Comparison of ENCODE assay signal across 18 mouse cellular contexts in genomic region chr2:49921948-49922347, GRCm38 (mm10).
DNase-seq lines count a peak whose midpoint lies in the region; ATAC-seq and TF ChIP-seq lines count a peak whose summit lies in the region.
"Had no signal": no experiment of that assay in that cellular context is flagged by ENCODE, and none has a peak within 500 bp of the region (broad histone marks: within the 10 kb centered on the region; RNA-seq: fewer than 3 reads in every experiment).

No protein-coding gene starts in this region.

- H3K27me3 ChIP-seq in kidney, postnatal 0 days (ENCODE audit: insufficient read depth, low read length) = no peaks in the 10 kb centered on the region
- H3K27me3 ChIP-seq: neural tube, embryonic 12.5 days had no signal

- no peaks in the 10 kb centered on the region for H3K4me1 ChIP-seq in kidney, postnatal 0 days (replicated peaks; ENCODE audit: insufficient read depth, low read length)

- 36% methylated on average over 8 of the region's 8 CpGs for WGBS in kidney, postnatal 0 days

- no peaks in the 10 kb centered on the region for H3K9me3 ChIP-seq in kidney, postnatal 0 days (replicated peaks; ENCODE audit: low read length)
- H3K9me3 ChIP-seq: midbrain, embryonic 12.5 days; neural tube, embryonic 12.5 days had no signal

- DNase-seq in kidney, postnatal 0 days (ENCODE audit: low spot score) = peak; percentile 16
- no peak for DNase-seq in kidney, postnatal 14 days
- DNase-seq in ES-CJ7 (ENCODE audit: low read depth, low spot score) = peak; percentile 12
- peak; percentile 64 for DNase-seq in embryo, embryonic 10 days (ENCODE audit: low spot score)
- peak; percentile 49 for DNase-seq in mesoderm, embryonic 11.5 days (ENCODE audit: low read depth, low spot score)
- DNase-seq in layer of hippocampus, postnatal 36 days = no peak
- no peak for DNase-seq in adrenal gland, adult 2 months
- DNase-seq: cerebellum, adult 18-20 months; gastrocnemius, adult 2 months; heart, adult 2 months; kidney, postnatal 25 days; lung, postnatal 14 days had no signal

- no peaks in the 10 kb centered on the region for H3K36me3 ChIP-seq in kidney, postnatal 0 days (ENCODE audit: insufficient read depth, low read length)
- H3K36me3 ChIP-seq: midbrain, embryonic 12.5 days; neural tube, embryonic 12.5 days had no signal

- no peak overlapping the region for H3K27ac ChIP-seq in kidney, postnatal 0 days
- H3K27ac ChIP-seq: gastrocnemius, adult 2 months; heart, adult 2 months; liver, embryonic 14.5 days; midbrain, embryonic 12.5 days; neural tube, embryonic 12.5 days had no signal

- no peak for ATAC-seq in kidney, postnatal 0 days (replicated peaks; ENCODE audit: low FRiP score, low read depth)
- ATAC-seq: CD4-positive, CD25-positive, alpha-beta regulatory T cell, adult 4 months; forebrain, embryonic 16.5 days; inflammation-experienced regulatory T-cells, adult 6 months had no signal

- H3K4me2 ChIP-seq in kidney, postnatal 0 days (ENCODE audit: low read length) = no peak overlapping the region
- H3K4me2 ChIP-seq: midbrain, embryonic 12.5 days; neural tube, embryonic 12.5 days had no signal

- no peak overlapping the region for H3K4me3 ChIP-seq in kidney, postnatal 0 days (replicated peaks; ENCODE audit: low read depth, low read length)
- H3K4me3 ChIP-seq: gastrocnemius, adult 2 months; heart, adult 2 months; midbrain, embryonic 12.5 days; neural tube, embryonic 12.5 days had no signal

- TF ChIP-seq CTCF in kidney, postnatal 0 days (IDR thresholded peaks at IDR 0.05; ENCODE audit: low read depth) = no peak

- H3K9ac ChIP-seq in kidney, postnatal 0 days (ENCODE audit: low read depth, low read length) = no peak overlapping the region
- H3K9ac ChIP-seq: liver, embryonic 14.5 days; midbrain, embryonic 12.5 days; neural tube, embryonic 12.5 days had no signal

Comparison
In these comparisons a context has a peak if more than half of its experiments do, and no peak if none do; other contexts are left out.
1. DNase-seq: peak in kidney, postnatal 0 days (single experiment), ES-CJ7 (single experiment), embryo, embryonic 10 days (single experiment) and mesoderm, embryonic 11.5 days (single experiment); none in kidney, postnatal 14 days (single experiment), layer of hippocampus, postnatal 36 days (0 of 2) and adrenal gland, adult 2 months (single experiment).